ENCODE assay signal across 22 mouse cellular contexts in the genomic region with DNA sequence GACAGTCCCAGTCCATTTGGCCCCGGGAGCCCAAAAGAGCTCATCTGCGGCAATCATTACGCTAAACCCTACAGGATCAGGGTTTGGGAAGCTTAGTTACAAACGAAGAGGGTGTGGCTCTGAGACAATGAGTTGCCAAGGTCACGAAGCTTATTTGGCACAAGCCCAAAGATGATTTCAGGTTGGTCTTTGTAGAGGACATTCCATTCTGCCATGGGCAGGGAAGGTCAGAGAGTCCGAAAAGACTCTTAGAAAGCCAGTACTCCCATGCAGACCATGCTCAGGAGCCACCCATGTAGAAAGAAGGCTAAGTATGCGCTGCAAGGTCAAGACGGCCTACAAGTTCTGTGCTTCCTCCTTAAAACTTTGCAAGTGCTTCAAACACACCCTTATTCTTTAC. TPM values are rescaled to one million over a fixed set of nuclear protein-coding genes. Genes with fewer than 3 reads are reported as not detected.
DNase-seq lines count a peak whose midpoint lies in the region; ATAC-seq lines count a peak whose summit lies in the region.
"Had no signal": no experiment of that assay in that cellular context is flagged by ENCODE, and none has a peak within 500 bp of the region (broad histone marks: within the 10 kb centered on the region; RNA-seq: fewer than 3 reads in every experiment).

No protein-coding gene starts in this region.

- H3K27me3 ChIP-seq in forebrain, embryonic 13.5 days: peaks cover 57% of the 10 kb centered on the region
- peaks cover 57% of the 10 kb centered on the region for H3K27me3 ChIP-seq in forebrain, embryonic 11.5 days (ENCODE audit: control insufficient read depth, insufficient read depth, low read length)
- H3K27me3 ChIP-seq: Patski had no signal

- H3K4me1 ChIP-seq in forebrain, embryonic 13.5 days: peaks cover 96% of the 10 kb centered on the region
- H3K4me1 ChIP-seq in forebrain, embryonic 11.5 days (replicated peaks; ENCODE audit: control insufficient read depth, insufficient read depth, low read length): peaks cover 26% of the 10 kb centered on the region

- no peak overlapping the region for H3K9ac ChIP-seq in forebrain, embryonic 13.5 days
- H3K9ac ChIP-seq in forebrain, embryonic 11.5 days (ENCODE audit: low read length): no peak overlapping the region
- H3K9ac ChIP-seq: embryonic facial prominence, embryonic 13.5 days; heart, embryonic 15.5 days; kidney, embryonic 15.5 days had no signal

- no peaks in the 10 kb centered on the region for H3K9me3 ChIP-seq in forebrain, embryonic 13.5 days (replicated peaks)
- H3K9me3 ChIP-seq in forebrain, embryonic 11.5 days (ENCODE audit: control insufficient read depth, low read length): no peaks in the 10 kb centered on the region
- H3K9me3 ChIP-seq: embryonic facial prominence, embryonic 13.5 days; heart, embryonic 15.5 days; kidney, embryonic 15.5 days had no signal

- H3K36me3 ChIP-seq in forebrain, embryonic 13.5 days (ENCODE audit: poor library complexity, severe bottlenecking): peaks cover 13% of the 10 kb centered on the region
- H3K36me3 ChIP-seq in forebrain, embryonic 11.5 days (ENCODE audit: control insufficient read depth, insufficient read depth, low read length): no peaks in the 10 kb centered on the region
- H3K36me3 ChIP-seq: embryonic facial prominence, embryonic 13.5 days; heart, embryonic 15.5 days; kidney, embryonic 15.5 days had no signal

- H3K27ac ChIP-seq in forebrain, embryonic 13.5 days: peak overlapping the region; percentile 25; the same call in 1 of the 2 replicates
- no peak overlapping the region for H3K27ac ChIP-seq in forebrain, embryonic 11.5 days (ENCODE audit: low read depth, low read length)
- H3K27ac ChIP-seq: embryonic facial prominence, embryonic 13.5 days; heart, embryonic 15.5 days; kidney, embryonic 15.5 days had no signal

- no peak for ATAC-seq in forebrain, embryonic 13.5 days
- ATAC-seq in forebrain, embryonic 11.5 days (replicated peaks; ENCODE audit: low FRiP score): no peak
- no peak for ATAC-seq in megakaryocyte-erythroid progenitor cell, adult 5-6 weeks (replicated peaks; ENCODE audit: low FRiP score, low TSS enrichment, poor library complexity, severe bottlenecking)
- ATAC-seq: inflammation-experienced regulatory T-cells, adult 6 months; Patski had no signal

- no peak overlapping the region for H3K4me3 ChIP-seq in forebrain, embryonic 13.5 days
- no peak overlapping the region for H3K4me3 ChIP-seq in forebrain, embryonic 11.5 days (ENCODE audit: low read depth, low read length)
- H3K4me3 ChIP-seq: embryonic facial prominence, embryonic 13.5 days; erythroblast, embryonic 14.5 days; heart, embryonic 15.5 days; kidney, embryonic 15.5 days had no signal

- DNase-seq in forebrain, embryonic 11.5 days (ENCODE audit: low spot score): no peak
- peak; percentile 50 for DNase-seq in retina, postnatal 1 day
- DNase-seq in retina, embryonic 14.5 days (ENCODE audit: low spot score): no peak
- peak; percentile 93 for DNase-seq in R1 (ENCODE audit: low read depth, low spot score)
- no peak for DNase-seq in heart, adult 8-10 months (ENCODE audit: low spot score)
- DNase-seq: adrenal gland, adult 8-10 months; cerebellum, adult 11 months; cerebellum, adult 8-10 months; gastrocnemius, postnatal 10 days; heart, adult 18-20 months; kidney, adult 18-20 months had no signal

- no peak overlapping the region; the same call in 1 of the 2 replicates for H3K4me2 ChIP-seq in forebrain, embryonic 13.5 days
- no peak overlapping the region for H3K4me2 ChIP-seq in forebrain, embryonic 11.5 days (ENCODE audit: low read depth, low read length, severe bottlenecking)
- H3K4me2 ChIP-seq: embryonic facial prominence, embryonic 13.5 days; heart, embryonic 11.5 days; heart, embryonic 15.5 days; kidney, embryonic 15.5 days had no signal

- whole genome bisulfite sequencing in forebrain, embryonic 13.5 days: 42% methylated on average over 8 of the region's 8 CpGs
- WGBS in forebrain, embryonic 11.5 days: 52% methylated on average over 8 of the region's 8 CpGs

RNA-seq across cellular contexts. Expression of gene Foxo6, which starts 15.9 kb away (rescaled TPM):
- polyA plus RNA-seq in forebrain, embryonic 13.5 days (2015; fragmentation: Nextera tagmentation; extraction: Ambion mirVana): 3.1 and 3.8 TPM in 2 replicates
- polyA plus RNA-seq in forebrain, embryonic 11.5 days (2014; fragmentation: Nextera tagmentation; extraction: Ambion mirVana): 0.39 and 1.1 TPM in 2 replicates
- total RNA-seq in megakaryocyte-erythroid progenitor cell, adult 5-6 weeks (2014; fragmentation: Nextera tagmentation): not detected in 2 replicates
- 0.27 TPM in 1 of 2 replicates, not detected in the other for total RNA-seq in megakaryocyte-erythroid progenitor cell, adult 5-6 weeks (2017)
- 1 to 10 TPM; 2.3 to 6.3 (median 3.3) TPM for total RNA-seq in heart, adult 8-10 months (2022)
- total RNA-seq: CH12.LX; common myeloid progenitor, adult 5-6 weeks had no signal
- polyA plus RNA-seq: erythroblast, embryonic 14.5 days; inflammation-experienced regulatory T-cells, adult 6 months had no signal

Comparison
In these comparisons a context has a peak if more than half of its experiments do, and no peak if none do; other contexts are left out.
1. DNase-seq: peak in retina, postnatal 1 day (single experiment) and R1 (single experiment); none in forebrain, embryonic 11.5 days (single experiment), retina, embryonic 14.5 days (single experiment) and heart, adult 8-10 months (single experiment).